Mouse (Mus musculus) intestine, postnatal 0 days (tissue): ENCODE data around the gene Fntb. TPM values are rescaled to one million over a fixed set of nuclear protein-coding genes. Genes with fewer than 3 reads are reported as not detected.
A peak's percentile ranks its signal among the peaks of the same experiment; 100 is the strongest.

Source experiments
- ATAC-seq: fragments of 200-750 bp; cut with Nextera tagmentation; 2 replicates; pipeline ENCODE4 v1.8.0; 2017; ENCODE audit warnings: mild to moderate bottlenecking, moderate TSS enrichment, moderate library complexity
- H3K27ac ChIP-seq: fragments of 300-500 bp; sonication (generic); 2 replicates; pipeline ENCODE4 v1.5.1; 2014; ENCODE audit warnings: mild to moderate bottlenecking, low read depth, low read length, moderate library complexity
- H3K27me3 ChIP-seq: fragments of 300-500 bp; sonication (generic); replicated peaks from 2 replicates; pipeline ENCODE4 v1.6.1; 2014; ENCODE audit warnings: low read length, mixed read lengths; ENCODE audit not compliant: control insufficient read depth, insufficient read depth
- H3K36me3 ChIP-seq: fragments of 300-500 bp; sonication (generic); 2 replicates; pipeline ENCODE4 v1.6.1; 2014; ENCODE audit warnings: mild to moderate bottlenecking, moderate library complexity; ENCODE audit not compliant: control insufficient read depth, insufficient read depth
- H3K4me1 ChIP-seq: fragments of 300-500 bp; sonication (generic); replicated peaks from 2 replicates; pipeline ENCODE4 v1.6.1; 2014; ENCODE audit warnings: antibody characterized with exemption, low read length, mixed read lengths; ENCODE audit not compliant: control insufficient read depth, insufficient read depth
- H3K4me2 ChIP-seq: fragments of 300-500 bp; sonication (generic); replicated peaks from 2 replicates; pipeline ENCODE4 v1.6.1; 2014; ENCODE audit warnings: low read depth, mild to moderate bottlenecking, moderate library complexity
- H3K4me3 ChIP-seq: fragments of 300-500 bp; sonication (generic); 2 replicates; pipeline ENCODE4 v1.5.1; 2014; ENCODE audit warnings: low read depth, low read length
- H3K9ac ChIP-seq: fragments of 300-500 bp; sonication (generic); 2 replicates; pipeline ENCODE4 v1.6.1; 2014; ENCODE audit warnings: mild to moderate bottlenecking, low read depth, low read length
- H3K9me3 ChIP-seq: fragments of 300-500 bp; sonication (generic); 2 replicates; pipeline ENCODE4 v1.6.1; 2016; ENCODE audit warnings: mixed run types; ENCODE audit not compliant: control insufficient read depth
- CTCF ChIP-seq: sonication (generic); IDR thresholded peaks from 2 replicates; pipeline ENCODE4 v1.5.1; 2016; ENCODE audit warnings: low read depth, mild to moderate bottlenecking, control low read depth, antibody characterized with exemption, moderate library complexity
- WGBS: fragments of 180-500 bp; shearing (Covaris S2); extraction: QIAGEN DNeasy Blood & Tissue Kit; methylation state at CpG from one replicate; pipeline ENCODE4 v1.1.7; 2014; 5-methylcytosine and 5-hydroxymethylcytosine counted together
- polyA plus RNA-seq: library from polyadenylated mRNA; unstranded; fragments of >200 nt; fragmentation: Nextera tagmentation; extraction: Ambion mirVana; gene quantifications from 2 replicates; pipeline ENCODE4 v1.2.1, GENCODE M21; 2015

Gene Fntb
- polyA plus RNA-seq, 1 experiment from 2014 or later, result 13.5 TPM

DNA sequence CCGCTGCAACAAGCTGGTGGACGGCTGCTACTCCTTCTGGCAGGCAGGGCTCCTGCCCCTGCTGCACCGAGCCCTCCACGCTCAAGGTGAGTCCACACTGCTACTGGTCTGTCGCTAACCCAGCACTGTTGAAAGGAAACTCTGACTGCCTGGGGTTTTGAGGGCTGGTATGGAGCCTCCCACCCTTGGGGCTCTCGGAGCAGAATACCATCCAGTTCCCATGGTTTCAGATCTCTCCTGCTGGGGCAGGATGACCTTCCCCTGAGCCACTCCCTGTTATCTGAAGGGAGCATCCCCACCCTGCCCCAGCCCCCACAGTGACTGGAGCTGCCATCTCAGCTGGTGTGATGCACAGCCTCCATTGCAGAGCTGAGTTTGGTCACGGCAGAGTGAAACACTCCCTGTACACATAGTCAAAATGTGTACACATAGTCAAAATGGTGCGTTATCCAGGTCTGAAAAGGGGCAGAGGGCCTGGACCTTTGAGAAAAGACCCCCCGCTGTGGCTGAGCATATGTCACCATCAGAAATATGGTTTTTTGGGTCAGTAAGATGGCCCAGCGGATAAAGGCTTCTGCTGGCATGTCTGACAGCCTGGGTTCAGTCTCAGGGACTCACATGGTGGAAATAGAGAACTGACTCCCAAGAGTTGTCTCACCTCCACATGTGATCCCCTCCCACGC is 145.0 kb downstream of the Fntb start:
- Histone ChIP-seq H3K36me3 (peaks cover 9% of the 10 kb centered on the region; the same call in 1 of the 2 replicates), H3K4me1 (no peaks in the 10 kb centered on the region), H3K27ac (no peak overlapping the region), H3K9me3 (no peaks in the 10 kb centered on the region), H3K9ac (no peak overlapping the region), H3K4me3 (no peak overlapping the region), H3K27me3 (no peaks in the 10 kb centered on the region), H3K4me2 (no peak overlapping the region)
- WGBS, result 94% methylated on average over 11 of the region's 11 CpGs
- ATAC-seq, result no peak
- no peak for TF ChIP-seq CTCF

DNA sequence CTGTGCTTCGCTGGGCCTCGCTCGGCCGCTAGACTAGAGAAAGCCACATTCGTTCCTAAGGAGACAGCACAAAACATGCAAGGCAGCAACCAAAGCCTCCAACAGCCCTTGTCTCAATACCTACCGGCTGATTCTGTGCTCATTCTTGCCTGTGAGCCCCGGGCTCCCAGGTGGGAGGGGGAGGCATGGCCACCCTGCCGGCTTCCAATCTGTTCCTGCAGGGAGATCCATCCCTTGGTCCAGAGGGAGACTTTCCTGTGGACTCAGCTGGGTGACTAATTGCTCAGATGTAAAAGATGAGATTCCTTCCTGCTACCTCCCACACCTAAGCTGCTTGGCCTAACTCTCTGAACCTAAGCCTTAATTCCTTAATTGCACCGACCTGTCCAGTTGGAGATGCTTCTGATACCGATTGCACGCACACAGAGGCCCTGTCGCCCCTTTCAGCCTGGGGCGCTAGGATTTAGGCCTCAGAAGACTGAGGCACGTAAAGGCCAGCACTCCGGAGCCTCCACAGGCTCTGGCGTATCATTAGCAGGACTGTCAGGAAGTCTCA is 145.9 kb downstream of the Fntb start:
- no peaks in the 10 kb centered on the region for H3K27me3 ChIP-seq
- H3K36me3 ChIP-seq, result peaks cover 9% of the 10 kb centered on the region; the same call in 1 of the 2 replicates
- no peak overlapping the region for H3K4me3 ChIP-seq
- no peaks in the 10 kb centered on the region for H3K9me3 ChIP-seq
- no peak for ATAC-seq
- H3K27ac ChIP-seq, result no peak overlapping the region
- H3K9ac ChIP-seq, result no peak overlapping the region
- H3K4me1 ChIP-seq, result no peaks in the 10 kb centered on the region
- no peak for TF ChIP-seq CTCF
- no peak overlapping the region for H3K4me2 ChIP-seq
- WGBS, result 85% methylated on average over 16 of the region's 16 CpGs

DNA sequence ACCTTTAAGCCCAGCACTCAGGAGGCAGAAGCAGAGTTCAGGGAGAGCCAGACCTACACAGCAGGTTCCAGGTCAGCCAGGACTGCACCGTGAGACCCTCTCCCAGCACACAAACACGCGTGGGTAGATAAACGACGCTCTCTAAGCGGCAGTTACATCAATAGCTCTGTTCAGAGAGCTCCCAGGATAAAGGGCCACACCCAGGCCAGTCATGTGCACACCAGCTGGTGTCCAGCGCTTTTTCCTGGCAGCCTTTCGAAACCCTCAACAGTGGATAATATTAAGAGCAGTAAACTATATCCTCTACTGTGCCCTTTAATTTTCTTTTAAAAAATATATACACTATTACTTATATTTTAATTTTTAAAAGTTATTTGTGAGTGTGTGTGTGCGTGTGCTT is 146.8 kb downstream of the Fntb start:
- H3K4me2 ChIP-seq, result no peak overlapping the region
- ATAC-seq, result no peak
- no peak overlapping the region for H3K9ac ChIP-seq
- H3K27me3 ChIP-seq, result no peaks in the 10 kb centered on the region
- 43% methylated on average over 9 of the region's 9 CpGs for WGBS
- no peaks in the 10 kb centered on the region for H3K9me3 ChIP-seq
- no peak overlapping the region for H3K4me3 ChIP-seq
- H3K36me3 ChIP-seq, result peaks cover 5% of the 10 kb centered on the region; the same call in 1 of the 2 replicates
- H3K4me1 ChIP-seq, result no peaks in the 10 kb centered on the region
- no peak overlapping the region for H3K27ac ChIP-seq
- TF ChIP-seq CTCF, result no peak

DNA sequence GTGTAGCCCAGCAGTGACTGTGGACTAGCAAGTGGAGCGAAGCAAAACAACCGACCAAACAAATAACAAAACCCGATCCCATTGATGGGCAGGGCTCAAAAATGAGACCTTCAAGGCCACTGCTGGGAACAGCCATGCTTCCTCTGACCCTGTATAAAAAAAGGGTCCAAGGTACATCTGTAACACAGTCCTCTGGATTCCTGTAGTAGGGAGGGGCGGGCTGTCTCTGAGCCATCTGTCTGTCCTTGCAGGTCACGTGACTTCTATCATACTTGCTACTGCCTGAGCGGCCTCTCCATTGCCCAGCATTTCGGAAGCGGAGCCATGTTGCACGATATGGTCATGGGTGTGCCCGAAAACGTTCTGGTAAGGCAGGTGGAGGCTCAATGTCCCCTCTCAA is 150.8 kb downstream of the Fntb start:
- H3K4me3 ChIP-seq, result no peak overlapping the region
- TF ChIP-seq CTCF, result no peak

DNA sequence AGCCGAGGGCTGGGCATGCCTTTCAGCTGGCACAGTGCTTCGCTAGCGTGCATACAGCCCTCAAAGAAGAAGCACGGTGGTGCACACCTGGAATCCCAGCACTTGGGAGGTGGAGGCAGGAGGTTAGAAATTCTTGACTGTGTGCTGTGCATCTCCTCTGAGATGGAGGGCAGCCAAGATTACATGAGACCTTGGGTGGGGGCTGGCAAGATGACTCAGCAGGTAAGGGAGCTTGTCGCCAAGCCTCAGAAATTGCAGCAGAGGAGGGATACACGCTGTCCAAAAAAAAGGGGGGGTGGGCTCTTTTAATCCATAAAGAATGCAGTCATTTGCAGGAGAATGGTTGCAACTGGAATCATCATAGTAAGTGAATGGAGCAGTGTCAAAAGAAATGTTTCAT is 152.7 kb downstream of the Fntb start:
- no peaks in the 10 kb centered on the region for H3K27me3 ChIP-seq
- peaks cover 5% of the 10 kb centered on the region; the same call in 1 of the 2 replicates for H3K36me3 ChIP-seq
- no peak for TF ChIP-seq CTCF
- WGBS, result 90% methylated on average over 6 of the region's 6 CpGs
- H3K4me3 ChIP-seq, result no peak overlapping the region
- no peak overlapping the region for H3K9ac ChIP-seq
- H3K9me3 ChIP-seq, result no peaks in the 10 kb centered on the region
- H3K27ac ChIP-seq, result no peak overlapping the region
- H3K4me1 ChIP-seq, result no peaks in the 10 kb centered on the region
- H3K4me2 ChIP-seq, result no peak overlapping the region
- ATAC-seq, result no peak

More for the DNA sequence above, 150.8 kb downstream of the Fntb start:
- H3K36me3 ChIP-seq, result peaks cover 5% of the 10 kb centered on the region; the same call in 1 of the 2 replicates
- ATAC-seq, result peak; percentile 84
- H3K4me2 ChIP-seq, result peak overlapping the region; percentile 30; the same call in 1 of the 2 replicates
- H3K9me3 ChIP-seq, result no peaks in the 10 kb centered on the region
- H3K27ac ChIP-seq, result peak overlapping the region; percentile 54
- H3K9ac ChIP-seq, result no peak overlapping the region
- no peaks in the 10 kb centered on the region for H3K27me3 ChIP-seq
- no peaks in the 10 kb centered on the region for H3K4me1 ChIP-seq
- 59% methylated on average over 11 of the region's 11 CpGs for WGBS

DNA sequence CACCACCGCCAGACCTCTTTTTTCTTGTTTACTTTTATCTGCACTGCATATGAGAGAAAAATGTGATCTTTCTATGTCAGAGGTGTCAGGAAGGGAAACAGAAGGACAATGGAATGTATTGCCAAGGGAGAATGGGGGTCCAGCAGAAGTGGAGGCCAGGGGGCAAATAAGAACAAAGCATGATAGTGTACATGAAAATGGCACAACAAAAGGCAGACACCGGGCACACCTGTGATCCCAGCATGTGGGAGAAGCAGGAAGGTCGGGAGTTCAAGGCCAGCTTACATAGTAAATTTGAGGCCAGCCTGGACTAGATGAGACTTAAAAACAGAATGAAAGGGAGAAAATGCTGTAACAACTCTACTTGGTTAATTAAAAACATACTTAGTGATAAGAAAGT is 153.5 kb downstream of the Fntb start:
- no peak for ATAC-seq
- WGBS, result 43% methylated on average over 3 of the region's 3 CpGs
- H3K4me3 ChIP-seq, result no peak overlapping the region
- no peak overlapping the region for H3K27ac ChIP-seq
- no peak overlapping the region for H3K9ac ChIP-seq
- H3K4me2 ChIP-seq, result no peak overlapping the region
- H3K36me3 ChIP-seq, result peaks cover 5% of the 10 kb centered on the region; the same call in 1 of the 2 replicates
- TF ChIP-seq CTCF, result no peak
- H3K27me3 ChIP-seq, result no peaks in the 10 kb centered on the region
- no peaks in the 10 kb centered on the region for H3K4me1 ChIP-seq
- no peaks in the 10 kb centered on the region for H3K9me3 ChIP-seq
